ENCODE assay signal across 9 mouse cellular contexts in the genomic region with DNA sequence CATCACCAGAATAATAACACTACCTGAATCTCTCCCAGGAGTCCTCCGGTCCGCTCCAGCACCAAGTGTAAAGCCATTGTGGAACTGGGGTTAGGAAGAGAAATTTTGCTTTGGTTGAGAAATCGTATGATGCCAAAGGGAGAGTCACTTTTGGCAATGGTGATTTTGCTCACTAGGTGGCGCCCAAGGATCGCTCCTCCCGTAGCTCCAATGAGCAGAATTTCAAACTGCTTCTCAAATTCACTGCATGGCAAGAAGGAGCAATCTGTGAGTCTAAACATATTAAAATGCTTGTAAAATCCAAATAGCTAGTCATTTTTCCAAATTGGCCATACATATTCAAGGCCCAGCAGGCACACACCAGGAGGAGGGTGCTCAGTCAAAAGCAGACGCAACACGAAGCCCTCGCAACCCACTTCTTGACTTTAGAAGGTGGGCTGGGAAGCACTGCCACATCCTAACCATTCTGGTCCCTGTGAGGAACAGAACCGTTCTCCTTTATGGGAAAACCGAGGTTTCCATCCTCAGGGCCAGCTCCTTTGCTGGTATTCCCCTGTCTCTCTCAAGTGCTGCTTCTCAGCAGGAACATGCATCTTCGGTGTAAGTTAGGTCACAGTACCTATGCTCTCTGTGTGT.
DNase-seq lines count a peak whose midpoint lies in the region; ATAC-seq lines count a peak whose summit lies in the region.
"Had no signal": no experiment of that assay in that cellular context is flagged by ENCODE, and none has a peak within 500 bp of the region (broad histone marks: within the 10 kb centered on the region; RNA-seq: fewer than 3 reads in every experiment).

No protein-coding gene starts in this region.

- peak; percentile 10 to 64 for DNase-seq in spleen, adult 18-20 months
- DNase-seq in spleen, adult 12 weeks (ENCODE audit: low spot score): no peak
- DNase-seq in cerebellum, adult 9-11 months: peak; percentile 50
- DNase-seq in frontal cortex, postnatal 14 days (ENCODE audit: low spot score in 2 of 2): peak; percentile 52 to 88
- DNase-seq in kidney, adult 8-10 months: peak; percentile 29 to 74
- DNase-seq in natural killer cell, adult 2 months (ENCODE audit: low spot score in 2 of 2): peak; percentile 15 to 37
- DNase-seq in telencephalon, adult 2 months (ENCODE audit: low read depth, low spot score): peak; percentile 56

- H3K4me3 ChIP-seq in limb, embryonic 12.5 days (replicated peaks): no peak overlapping the region
- H3K4me3 ChIP-seq: erythroblast, embryonic 14.5 days had no signal

- peak; percentile 42; the same call in 1 of the 2 replicates for ATAC-seq in limb, embryonic 12.5 days (ENCODE audit: insufficient number of reproducible peaks, insufficient read depth, low FRiP score, low TSS enrichment, low read depth)

- H3K9me3 ChIP-seq in limb, embryonic 12.5 days: no peaks in the 10 kb centered on the region

- 36% methylated on average over 12 of the region's 12 CpGs for WGBS in limb, embryonic 12.5 days

- H3K9ac ChIP-seq in limb, embryonic 12.5 days (replicated peaks): no peak overlapping the region

- no peak overlapping the region for H3K4me2 ChIP-seq in limb, embryonic 12.5 days

- no peaks in the 10 kb centered on the region for H3K27me3 ChIP-seq in limb, embryonic 12.5 days

- no peaks in the 10 kb centered on the region for H3K36me3 ChIP-seq in limb, embryonic 12.5 days

- H3K27ac ChIP-seq in limb, embryonic 12.5 days: no peak overlapping the region

- H3K4me1 ChIP-seq in limb, embryonic 12.5 days (replicated peaks): no peaks in the 10 kb centered on the region
